In the genomic region with DNA sequence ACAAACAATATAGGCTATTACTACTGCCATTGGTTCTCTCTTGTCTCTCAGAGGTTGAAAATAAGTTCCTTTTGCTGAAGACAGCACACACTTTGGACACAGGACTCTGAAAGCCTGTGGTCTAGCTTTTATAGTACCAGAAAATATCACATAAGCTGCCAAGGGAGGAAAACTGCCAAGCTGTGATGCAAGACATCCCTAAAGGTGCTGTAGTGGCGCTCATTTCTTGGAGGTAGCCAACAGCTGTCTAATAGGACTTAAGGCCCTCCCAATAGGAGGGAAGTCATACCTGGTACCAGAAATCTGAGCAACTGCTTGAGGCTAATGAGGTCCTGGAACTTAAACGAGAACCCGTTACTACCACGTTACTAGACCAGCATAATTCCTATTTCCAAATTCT, we compare ENCODE assay signal across 14 mouse cellular contexts.
"Had no signal": no experiment of that assay in that cellular context is flagged by ENCODE, and none has a peak within 500 bp of the region (broad histone marks: within the 10 kb centered on the region; RNA-seq: fewer than 3 reads in every experiment).

No protein-coding gene starts in this region.

- H3K9me3 ChIP-seq: limb, embryonic 12.5 days; liver, embryonic 15.5 days; midbrain, embryonic 13.5 days; stomach, embryonic 15.5 days had no signal

- DNase-seq: kidney, postnatal 25 days; layer of hippocampus, adult 9-11 months; layer of hippocampus, postnatal 36 days; lung, adult 2 months; lung, postnatal 36 days; right cerebral cortex, postnatal 4 days; thymus, adult 2 months; thymus, postnatal 25 days had no signal

- ATAC-seq: lung, postnatal 0 days; midbrain, embryonic 13.5 days had no signal

- H3K27ac ChIP-seq: limb, embryonic 12.5 days; liver, embryonic 15.5 days; midbrain, embryonic 13.5 days; stomach, embryonic 15.5 days had no signal

- H3K9ac ChIP-seq: limb, embryonic 12.5 days; liver, embryonic 15.5 days; midbrain, embryonic 13.5 days; stomach, embryonic 15.5 days had no signal

- H3K4me2 ChIP-seq: limb, embryonic 12.5 days; liver, embryonic 11.5 days; liver, embryonic 15.5 days; midbrain, embryonic 13.5 days; stomach, embryonic 15.5 days had no signal

- H3K36me3 ChIP-seq: limb, embryonic 12.5 days; liver, embryonic 15.5 days; midbrain, embryonic 13.5 days; stomach, embryonic 15.5 days had no signal

- H3K27me3 ChIP-seq: limb, embryonic 12.5 days; liver, embryonic 15.5 days; midbrain, embryonic 13.5 days; stomach, embryonic 15.5 days had no signal

- H3K4me1 ChIP-seq: limb, embryonic 12.5 days; liver, embryonic 15.5 days; midbrain, embryonic 13.5 days; stomach, embryonic 15.5 days had no signal

- H3K4me3 ChIP-seq: limb, embryonic 12.5 days; liver, embryonic 15.5 days; midbrain, embryonic 13.5 days; stomach, embryonic 15.5 days had no signal
